Mouse (Mus musculus) G1E (cell line): Measurements from ENCODE around the gene Als2cr12. TPM values are rescaled to one million over a fixed set of nuclear protein-coding genes. Genes with fewer than 3 reads are reported as not detected.
"Not testable (repeated sequence)": the region's sequence is repeated elsewhere in the genome, so short reads cannot be mapped to it uniquely, and the experiment has no call there.

Source experiments
- ATAC-seq: 2 replicates; pipeline ENCODE4 v1.8.0; 2016; ENCODE audit warnings: mild to moderate bottlenecking; ENCODE audit not compliant: insufficient number of reproducible peaks, poor library complexity, low FRiP score, severe bottlenecking; ENCODE audit errors: extremely low read depth
- DNase-seq: peaks from one replicate; pipeline ENCODE4 v3.0.0; 2012; ENCODE audit warnings: low spot score
- H3K27me3 ChIP-seq: 2 replicates; pipeline ENCODE4 v1.6.1; 2012; ENCODE audit warnings: mild to moderate bottlenecking, low read length, inconsistent platforms; ENCODE audit not compliant: insufficient read depth
- H3K36me3 ChIP-seq: replicated peaks from 2 replicates; pipeline ENCODE3; 2012; ENCODE audit warnings: mild to moderate bottlenecking, inconsistent platforms
- H3K4me1 ChIP-seq: 2 replicates; pipeline ENCODE4 v1.6.1; 2012; ENCODE audit warnings: low read depth, low read length, inconsistent platforms, mixed read lengths; ENCODE audit not compliant: insufficient read depth
- H3K4me3 ChIP-seq: 2 replicates; pipeline ENCODE4 v1.5.1; 2012; ENCODE audit warnings: low read depth, mild to moderate bottlenecking, inconsistent platforms, low read length, moderate library complexity, mixed read lengths
- H3K9me3 ChIP-seq: replicated peaks from 2 replicates; pipeline ENCODE4 v1.6.1; 2012; ENCODE audit warnings: inconsistent platforms
- CTCF ChIP-seq: IDR thresholded peaks from 2 replicates; pipeline ENCODE4 v1.5.1; 2012; ENCODE audit warnings: low read depth, low read length, inconsistent platforms, mixed read lengths
- GATA1 ChIP-seq: IDR thresholded peaks from 2 replicates; pipeline ENCODE4 v1.6.1; 2012; ENCODE audit warnings: borderline replicate concordance, low read length, inconsistent platforms, mixed read lengths
- GATA2 ChIP-seq: IDR thresholded peaks from 2 replicates; pipeline ENCODE4 v1.6.1; 2012; ENCODE audit warnings: low read depth, low read length, inconsistent platforms, borderline replicate concordance
- POLR2AphosphoS5 ChIP-seq: IDR thresholded peaks from 2 replicates; pipeline ENCODE4 v1.6.1; 2012; ENCODE audit warnings: low read depth, low read length, inconsistent platforms; ENCODE audit not compliant: insufficient replicate concordance
- TAL1 ChIP-seq: conservative IDR thresholded peaks from 2 replicates; pipeline ENCODE4 v1.6.1; 2012; ENCODE audit warnings: low read depth, low read length, inconsistent platforms, mixed read lengths
- polyA plus RNA-seq: library from polyadenylated mRNA; stranded (reverse); fragments of >175 nt; gene quantifications from 2 replicates; pipeline ENCODE4 v1.2.3, GENCODE M21; 2012
- total RNA-seq, 2 experiments: library from RNA; stranded (forward) in 1 of 2; stranded (reverse) in 1 of 2; fragments of 200-1000 nt in 1 of 2; fragments of >200 nt in 1 of 2; fragmentation: Nextera tagmentation in 1 of 2; gene quantifications; 2 replicates each; pipeline ENCODE4 v1.2.3; 2014 to 2017

Als2cr12 gene
- total and polyA plus RNA-seq, 3 experiments = 0.22 TPM; not detected in 2

GRCm38 (mm10) chr1:58710711-58711364, 15.0 kb upstream of the Als2cr12 start:
- TF ChIP-seq GATA2 (no peak), POLR2AphosphoS5 (no peak), CTCF (no peak), GATA1 (no peak), TAL1 (no peak)
- Histone ChIP-seq H3K36me3 (peaks cover 20% of the 10 kb centered on the region), H3K9me3 (0 out of 2 replicates have a peak, but pooled peaks cover 3% of the 10 kb centered on the region), H3K4me3 (peak overlapping the region; percentile 82), H3K4me1 (peaks cover 36% of the 10 kb centered on the region), H3K27me3 (no peaks in the 10 kb centered on the region)
- ATAC-seq (no peak), DNase-seq (peak; percentile 39)

GRCm38 (mm10) chr1:58710043-58710442, 14.3 kb upstream of the Als2cr12 start:
- H3K27me3 ChIP-seq, ATAC-seq, H3K4me3 ChIP-seq, DNase-seq, H3K9me3 ChIP-seq: not testable (repeated sequence)
- Histone ChIP-seq H3K4me1 (peaks cover 28% of the 10 kb centered on the region), H3K36me3 (peaks cover 12% of the 10 kb centered on the region)

- not testable (repeated sequence) for DNase-seq, H3K4me3 ChIP-seq, H3K9me3 ChIP-seq, H3K36me3 ChIP-seq, H3K27me3 ChIP-seq
- ATAC-seq = 0 out of 2 replicates have a peak, but pooled peaks have one; percentile 22
- H3K4me1 ChIP-seq = peaks cover 18% of the 10 kb centered on the region
Observed at GRCm38 (mm10) chr1:58700580-58701162, 4.9 kb upstream of the Als2cr12 start.

GRCm38 (mm10) chr1:58699988-58700387, 4.2 kb upstream of the Als2cr12 start:
- H3K9me3 ChIP-seq = peaks cover 4% of the 10 kb centered on the region
- no peak for ATAC-seq
- no peaks in the 10 kb centered on the region for H3K36me3 ChIP-seq
- peaks cover 4% of the 10 kb centered on the region; the same call in 1 of the 2 replicates for H3K27me3 ChIP-seq
- peaks cover 18% of the 10 kb centered on the region for H3K4me1 ChIP-seq
- no peak overlapping the region for H3K4me3 ChIP-seq
- TF ChIP-seq POLR2AphosphoS5 (no peak), TAL1 (no peak), GATA2 (no peak), GATA1 (no peak), CTCF (no peak)
- no peak for DNase-seq

- TF ChIP-seq TAL1 = no peak
- TF ChIP-seq CTCF = no peak
- TF ChIP-seq POLR2AphosphoS5 = no peak
- no peak for DNase-seq
- no peak overlapping the region for H3K4me3 ChIP-seq
- peaks cover 18% of the 10 kb centered on the region for H3K4me1 ChIP-seq
- H3K27me3 ChIP-seq = no peaks in the 10 kb centered on the region
- no peaks in the 10 kb centered on the region for H3K9me3 ChIP-seq
- H3K36me3 ChIP-seq = no peaks in the 10 kb centered on the region
- no peak for ATAC-seq
Observed at GRCm38 (mm10) chr1:58698781-58699180, 3.0 kb upstream of the Als2cr12 start.

GRCm38 (mm10) chr1:58697607-58698006, 1.8 kb upstream of the Als2cr12 start:
- DNase-seq, H3K9me3 ChIP-seq, H3K4me3 ChIP-seq, H3K36me3 ChIP-seq, H3K27me3 ChIP-seq: not testable (repeated sequence)
- peaks cover 18% of the 10 kb centered on the region for H3K4me1 ChIP-seq
- ATAC-seq = peak; percentile 49; the same call in 1 of the 2 replicates

- ATAC-seq (no peak), DNase-seq (no peak)
- H3K36me3 ChIP-seq = no peaks in the 10 kb centered on the region
- peaks cover 14% of the 10 kb centered on the region for H3K27me3 ChIP-seq
- H3K4me1 ChIP-seq = peaks cover 9% of the 10 kb centered on the region; the same call in 1 of the 2 replicates
- H3K9me3 ChIP-seq = no peaks in the 10 kb centered on the region
- TF ChIP-seq POLR2AphosphoS5 = no peak
- TF ChIP-seq TAL1 = no peak
- no peak for TF ChIP-seq GATA1
- no peak for TF ChIP-seq CTCF
- no peak for TF ChIP-seq GATA2
- H3K4me3 ChIP-seq = no peak overlapping the region
Observed at GRCm38 (mm10) chr1:58693696-58694095, 2.1 kb downstream of the Als2cr12 start.

- not testable (repeated sequence) for H3K4me3 ChIP-seq, H3K9me3 ChIP-seq, DNase-seq, ATAC-seq, H3K4me1 ChIP-seq, H3K36me3 ChIP-seq
- peaks cover 14% of the 10 kb centered on the region for H3K27me3 ChIP-seq
Observed at GRCm38 (mm10) chr1:58691718-58692117, 4.1 kb downstream of the Als2cr12 start.

GRCm38 (mm10) chr1:58690834-58691488, 4.8 kb downstream of the Als2cr12 start:
- not testable (repeated sequence) for H3K36me3 ChIP-seq, H3K4me1 ChIP-seq, ATAC-seq, H3K9me3 ChIP-seq, H3K4me3 ChIP-seq, DNase-seq
- H3K27me3 ChIP-seq = peaks cover 15% of the 10 kb centered on the region
